Mouse (Mus musculus) liver, embryonic 14.5 days (tissue): ENCODE results near the gene Olfr5. TPM values are rescaled to one million over a fixed set of nuclear protein-coding genes. Genes with fewer than 3 reads are reported as not detected.

ENCODE experiments used
- ATAC-seq: fragments of 200-750 bp; cut with Nextera tagmentation; 2 replicates; pipeline ENCODE4 v1.8.0; 2017; ENCODE audit warnings: moderate number of reproducible peaks, mild to moderate bottlenecking, moderate library complexity; ENCODE audit not compliant: insufficient read depth
- DNase-seq, 3 experiments: peaks; one replicate each; pipeline ENCODE4 v3.0.0-alpha.2; 2012 to 2013; ENCODE audit warnings: low read depth in 3 of 3, low spot score in 3 of 3
- H3K27ac ChIP-seq: fragments of 300-500 bp; sonication (generic); 2 replicates; pipeline ENCODE4 v1.5.1; 2014; ENCODE audit warnings: moderate library complexity, mild to moderate bottlenecking, control low read depth, inconsistent platforms
- H3K27me3 ChIP-seq: fragments of 300-500 bp; sonication (generic); 2 replicates; pipeline ENCODE4 v1.6.1; 2014; ENCODE audit warnings: mild to moderate bottlenecking, low read length, moderate library complexity; ENCODE audit not compliant: control insufficient read depth, insufficient read depth
- H3K36me3 ChIP-seq: fragments of 300-500 bp; sonication (generic); replicated peaks from 2 replicates; pipeline ENCODE4 v1.6.1; 2014; ENCODE audit warnings: low read depth; ENCODE audit not compliant: control insufficient read depth, insufficient read depth
- H3K4me1 ChIP-seq, 2 experiments: fragments of 200-500 bp in 1 of 2; fragments of 300-500 bp in 1 of 2; sonication (generic) in 1 of 2; replicated peaks; 2 replicates each; pipeline ENCODE4 v1.6.1; 2012 to 2014; ENCODE audit warnings: antibody characterized with exemption in 1 of 2, inconsistent platforms in 1 of 2, low read length in 1 of 2; ENCODE audit not compliant: control insufficient read depth in 2 of 2, insufficient read depth in 2 of 2
- H3K4me2 ChIP-seq: fragments of 300-500 bp; sonication (generic); 2 replicates; pipeline ENCODE4 v1.6.1; 2014; ENCODE audit warnings: low read depth, mild to moderate bottlenecking, control low read depth, moderate library complexity
- H3K4me3 ChIP-seq, 2 experiments: fragments of 200-500 bp in 1 of 2; fragments of 300-500 bp in 1 of 2; sonication (generic) in 1 of 2; 2 replicates each; pipeline ENCODE4 v1.5.1; 2012 to 2014; ENCODE audit warnings: low read depth in 2 of 2, low read length in 2 of 2, mild to moderate bottlenecking in 2 of 2, control low read depth in 1 of 2, inconsistent platforms in 1 of 2, moderate library complexity in 1 of 2; ENCODE audit not compliant: insufficient read depth in 1 of 2
- H3K9ac ChIP-seq: fragments of 300-500 bp; sonication (generic); replicated peaks from 2 replicates; pipeline ENCODE4 v1.6.1; 2014; ENCODE audit warnings: mild to moderate bottlenecking, control low read depth, moderate library complexity
- H3K9me3 ChIP-seq: fragments of 300-500 bp; sonication (generic); 2 replicates; pipeline ENCODE4 v1.6.1; 2016; ENCODE audit warnings: low read length, mixed read lengths; ENCODE audit not compliant: control insufficient read depth
- CTCF ChIP-seq: IDR thresholded peaks from 2 replicates; pipeline ENCODE4 v1.5.1; 2016; ENCODE audit warnings: antibody characterized with exemption, low read depth, control low read depth
- EP300 ChIP-seq: IDR thresholded peaks from 2 replicates; pipeline ENCODE4 v1.6.1; 2016; ENCODE audit warnings: antibody characterized with exemption, low read depth
- WGBS: fragments of 180-500 bp; shearing (Covaris S2); extraction: QIAGEN DNeasy Blood & Tissue Kit; methylation state at CpG from one replicate; pipeline ENCODE4 v1.1.7; 2014; ENCODE audit not compliant: insufficient replicate concordance; 5-methylcytosine and 5-hydroxymethylcytosine counted together
- polyA plus RNA-seq, 2 experiments: library from polyadenylated mRNA; depleted of rRNA in 1 of 2; stranded (reverse) in 1 of 2; unstranded in 1 of 2; fragments of >200 nt; fragmentation: Nextera tagmentation in 1 of 2; extraction: Ambion mirVana in 1 of 2; gene quantifications; 2 replicates each; pipeline versions ENCODE4 v1.2.1 to v1.2.3; 2012 to 2014

Gene Olfr5
- polyA plus RNA-seq, 2 experiments = not detected

DNA sequence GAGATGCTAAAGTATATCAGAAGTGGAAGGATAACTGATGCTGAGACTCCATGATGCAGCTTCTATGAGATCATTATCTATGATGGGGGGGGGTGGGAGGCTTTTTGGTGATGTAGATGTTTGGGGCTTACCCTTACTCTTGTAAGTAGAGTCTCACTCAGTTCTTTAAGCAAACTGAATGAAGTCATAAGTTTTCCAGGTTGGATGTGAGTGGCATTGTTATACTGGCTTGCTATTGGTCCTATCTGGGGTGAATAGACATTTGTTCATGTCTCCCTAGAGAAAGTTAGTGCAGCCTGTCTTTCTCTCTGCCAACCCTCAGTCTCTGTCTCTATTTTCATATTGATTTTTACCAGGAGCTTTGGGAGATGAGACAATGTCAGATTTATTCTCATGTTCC, 30.9 kb downstream of the Olfr5 start, which contains the start of gene Olfr1336:
Gene Olfr1336, plus strand, starts transcription at position 301 of the 400 bp plus-strand sequence.
- TF ChIP-seq EP300 (no peak), CTCF (no peak)
- no peaks in the 10 kb centered on the region for H3K36me3 ChIP-seq

GRCm38 (mm10) chr7:6447771-6448170, 39.0 kb downstream of the Olfr5 start:
- TF ChIP-seq EP300 (no peak), CTCF (no peak)

More for the DNA sequence above, 30.9 kb downstream of the Olfr5 start, which contains the start of gene Olfr1336:
- no peaks in the 10 kb centered on the region for H3K4me1 ChIP-seq
- no peak within 1 kb of the TSS for H3K4me2 ChIP-seq
- no peaks in the 10 kb centered on the region for H3K9me3 ChIP-seq
- no peak within 1 kb of the TSS for H3K9ac ChIP-seq
- no peak within 1 kb of the TSS for H3K27ac ChIP-seq
- H3K4me3 ChIP-seq = no peak within 1 kb of the TSS
- H3K27me3 ChIP-seq = no peaks in the 10 kb centered on the region
- ATAC-seq (no peak), DNase-seq (no peak)

GRCm38 (mm10) chr7:6441173-6441572, 45.6 kb downstream of the Olfr5 start:
- Histone ChIP-seq H3K9ac (no peak overlapping the region), H3K27ac (no peak overlapping the region), H3K9me3 (no peaks in the 10 kb centered on the region), H3K27me3 (no peaks in the 10 kb centered on the region), H3K4me1 (no peaks in the 10 kb centered on the region), H3K36me3 (no peaks in the 10 kb centered on the region), H3K4me3 (no peak overlapping the region), H3K4me2 (no peak overlapping the region)
- TF ChIP-seq CTCF (no peak), EP300 (no peak)
- ATAC-seq (no peak), DNase-seq (no peak)
- 51% methylated on average over 2 of the region's 2 CpGs for WGBS

More at GRCm38 (mm10) chr7:6447771-6448170, 39.0 kb downstream of the Olfr5 start:
- DNase-seq (no peak), ATAC-seq (no peak)
- no peaks in the 10 kb centered on the region for H3K4me1 ChIP-seq
- H3K9ac ChIP-seq = no peak overlapping the region
- H3K4me2 ChIP-seq = no peak overlapping the region
- no peak overlapping the region for H3K4me3 ChIP-seq
- no peaks in the 10 kb centered on the region for H3K36me3 ChIP-seq
- WGBS = 32% methylated on average over 5 of the region's 5 CpGs
- H3K27me3 ChIP-seq = no peaks in the 10 kb centered on the region
- no peak overlapping the region for H3K27ac ChIP-seq
- no peaks in the 10 kb centered on the region for H3K9me3 ChIP-seq

DNA sequence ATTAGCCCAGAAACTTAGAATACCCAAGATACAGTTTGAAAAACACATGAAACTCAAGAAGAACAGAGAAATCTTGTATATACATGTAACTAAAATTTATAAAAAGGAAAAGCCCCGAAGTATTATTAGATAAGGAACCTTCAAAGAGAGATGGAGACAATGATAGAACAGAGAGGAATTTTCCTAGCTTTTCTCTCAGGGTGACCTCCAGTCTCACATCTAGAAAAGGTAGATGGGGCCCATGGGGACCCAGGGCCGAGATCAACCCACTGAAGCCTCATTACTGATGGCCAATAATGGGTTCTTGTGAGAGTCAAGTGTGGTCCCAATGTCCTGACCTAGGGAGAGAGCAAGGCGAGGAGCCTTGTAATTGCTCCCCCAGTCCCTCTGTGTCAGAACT, 48.4 kb downstream of the Olfr5 start, which contains the start of gene Olfr1344:
Gene Olfr1344, plus strand, starts transcription at position 301 of the 400 bp plus-strand sequence.
- 39% methylated on average over 3 of the region's 3 CpGs for WGBS
- ATAC-seq (no peak), DNase-seq (no peak)
- Histone ChIP-seq H3K9ac (no peak within 1 kb of the TSS), H3K4me2 (no peak within 1 kb of the TSS), H3K9me3 (no peaks in the 10 kb centered on the region), H3K27me3 (no peaks in the 10 kb centered on the region), H3K4me3 (no peak within 1 kb of the TSS), H3K36me3 (no peaks in the 10 kb centered on the region), H3K27ac (no peak within 1 kb of the TSS), H3K4me1 (no peaks in the 10 kb centered on the region)
- TF ChIP-seq CTCF = no peak
- no peak for TF ChIP-seq EP300

GRCm38 (mm10) chr7:6430342-6430741, 56.4 kb downstream of the Olfr5 start:
- H3K9ac ChIP-seq = no peak overlapping the region
- TF ChIP-seq EP300 = no peak
- TF ChIP-seq CTCF = peak; percentile 80
- WGBS = 22% methylated on average over 2 of the region's 2 CpGs
- no peaks in the 10 kb centered on the region for H3K4me1 ChIP-seq
- no peaks in the 10 kb centered on the region for H3K36me3 ChIP-seq
- H3K4me2 ChIP-seq = no peak overlapping the region
- no peaks in the 10 kb centered on the region; the same call in 1 of the 2 replicates for H3K9me3 ChIP-seq
- H3K27me3 ChIP-seq = no peaks in the 10 kb centered on the region
- H3K27ac ChIP-seq = no peak overlapping the region
- no peak for ATAC-seq
- DNase-seq = peak in 2 of 3 experiments; percentile 2 to 9
- no peak overlapping the region for H3K4me3 ChIP-seq
